Mouse (Mus musculus) kidney, embryonic 15.5 days (tissue): ENCODE results near the gene Gm20696. TPM values are rescaled to one million over a fixed set of nuclear protein-coding genes. Genes with fewer than 3 reads are reported as not detected.

ENCODE experiments used
- ATAC-seq: fragments of 200-750 bp; cut with Nextera tagmentation; replicated peaks from 2 replicates; pipeline ENCODE4 v1.8.0; 2017; ENCODE audit warnings: moderate TSS enrichment; ENCODE audit not compliant: low FRiP score
- H3K27ac ChIP-seq: fragments of 300-500 bp; sonication (generic); 2 replicates; pipeline ENCODE4 v1.5.1; 2015; ENCODE audit warnings: mild to moderate bottlenecking, inconsistent platforms
- H3K27me3 ChIP-seq: fragments of 300-500 bp; sonication (generic); 2 replicates; pipeline ENCODE4 v1.6.1; 2015; ENCODE audit warnings: inconsistent platforms
- H3K36me3 ChIP-seq: fragments of 300-500 bp; sonication (generic); 2 replicates; pipeline ENCODE4 v1.6.1; 2015; ENCODE audit warnings: inconsistent platforms
- H3K4me1 ChIP-seq: fragments of 300-500 bp; sonication (generic); 2 replicates; pipeline ENCODE4 v1.6.1; 2015; ENCODE audit warnings: inconsistent platforms
- H3K4me2 ChIP-seq: fragments of 300-500 bp; sonication (generic); 2 replicates; pipeline ENCODE4 v1.6.1; 2015; ENCODE audit warnings: moderate library complexity, mild to moderate bottlenecking, inconsistent platforms
- H3K4me3 ChIP-seq: fragments of 300-500 bp; sonication (generic); replicated peaks from 2 replicates; pipeline ENCODE4 v1.5.1; 2015; ENCODE audit warnings: mild to moderate bottlenecking, inconsistent platforms
- H3K9ac ChIP-seq: fragments of 300-500 bp; sonication (generic); 2 replicates; pipeline ENCODE4 v1.6.1; 2015; ENCODE audit warnings: mild to moderate bottlenecking, inconsistent platforms
- H3K9me3 ChIP-seq: fragments of 300-500 bp; sonication (generic); replicated peaks from 2 replicates; pipeline ENCODE4 v1.6.1; 2016; ENCODE audit warnings: inconsistent platforms
- WGBS: fragments of 180-500 bp; shearing (Covaris S2); methylation state at CpG from one replicate; pipeline ENCODE4 v1.1.7; 2015; ENCODE audit warnings: mixed read lengths; 5-methylcytosine and 5-hydroxymethylcytosine counted together
- polyA plus RNA-seq: library from polyadenylated mRNA; unstranded; fragments of >200 nt; fragmentation: Nextera tagmentation; extraction: Ambion mirVana; gene quantifications from 2 replicates; pipeline ENCODE4 v1.2.1, GENCODE M21; 2015

The Gm20696 gene
- polyA plus RNA-seq, 1 experiment from 2014 or later: 4.0 TPM

DNA sequence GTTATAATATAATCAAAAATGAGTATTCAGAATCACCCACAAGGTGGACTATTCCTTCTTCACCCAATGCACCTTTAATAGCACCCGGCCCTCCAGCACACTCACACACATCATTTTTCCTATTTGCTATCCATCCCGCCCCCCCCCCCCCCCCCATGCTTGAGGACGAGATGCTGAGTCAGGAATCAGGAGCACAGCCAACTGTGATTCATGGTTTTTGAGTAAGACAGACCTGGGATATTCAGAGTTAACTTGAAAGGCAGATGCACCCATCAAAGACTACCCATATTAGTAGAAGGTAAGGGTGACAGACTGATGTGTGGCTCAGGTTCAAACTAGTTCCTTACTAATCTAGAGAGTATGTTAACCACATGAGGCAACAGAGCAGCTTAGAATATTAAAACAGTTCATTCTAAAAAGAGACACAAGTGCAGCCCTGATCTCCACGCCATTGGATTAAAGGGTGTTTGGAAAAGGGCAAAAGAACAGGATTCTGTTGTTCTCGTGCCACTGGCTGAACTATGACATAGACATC is 417.0 kb downstream of the Gm20696 start:
- no peak overlapping the region for H3K27ac ChIP-seq
- H3K4me2 ChIP-seq: no peak overlapping the region
- no peak overlapping the region for H3K4me3 ChIP-seq
- no peak for ATAC-seq
- no peaks in the 10 kb centered on the region for H3K9me3 ChIP-seq
- 0 out of 2 replicates have a peak, but pooled peaks cover 2% of the 10 kb centered on the region for H3K36me3 ChIP-seq
- WGBS: 85% methylated on average over 5 of the region's 5 CpGs
- no peaks in the 10 kb centered on the region for H3K4me1 ChIP-seq
- H3K9ac ChIP-seq: no peak overlapping the region
- H3K27me3 ChIP-seq: no peaks in the 10 kb centered on the region

DNA sequence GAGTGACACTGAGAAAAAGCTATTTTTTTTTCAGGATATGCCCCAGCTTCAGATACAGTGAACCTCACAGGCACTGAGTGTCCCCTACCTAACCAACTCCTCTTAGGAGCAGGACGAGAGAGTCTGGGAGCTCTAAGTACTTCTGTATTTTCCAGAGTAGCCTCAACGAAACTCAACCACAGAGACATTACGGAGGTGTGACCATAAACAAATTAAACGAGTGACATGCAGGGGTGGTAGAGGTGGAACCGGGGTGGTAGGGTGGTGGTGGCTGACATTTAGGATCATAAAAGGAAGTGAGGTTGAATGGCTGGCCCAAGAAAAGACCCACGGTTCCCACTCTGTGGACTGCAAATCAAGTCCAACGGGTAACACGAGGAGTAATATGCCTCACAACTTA is 418.2 kb downstream of the Gm20696 start:
- Histone ChIP-seq H3K4me2 (no peak overlapping the region), H3K4me3 (no peak overlapping the region), H3K36me3 (0 out of 2 replicates have a peak, but pooled peaks cover 2% of the 10 kb centered on the region), H3K27ac (no peak overlapping the region), H3K4me1 (no peaks in the 10 kb centered on the region), H3K9me3 (no peaks in the 10 kb centered on the region), H3K9ac (no peak overlapping the region), H3K27me3 (no peaks in the 10 kb centered on the region)
- ATAC-seq: no peak
- 56% methylated on average over 8 of the region's 8 CpGs for WGBS

DNA sequence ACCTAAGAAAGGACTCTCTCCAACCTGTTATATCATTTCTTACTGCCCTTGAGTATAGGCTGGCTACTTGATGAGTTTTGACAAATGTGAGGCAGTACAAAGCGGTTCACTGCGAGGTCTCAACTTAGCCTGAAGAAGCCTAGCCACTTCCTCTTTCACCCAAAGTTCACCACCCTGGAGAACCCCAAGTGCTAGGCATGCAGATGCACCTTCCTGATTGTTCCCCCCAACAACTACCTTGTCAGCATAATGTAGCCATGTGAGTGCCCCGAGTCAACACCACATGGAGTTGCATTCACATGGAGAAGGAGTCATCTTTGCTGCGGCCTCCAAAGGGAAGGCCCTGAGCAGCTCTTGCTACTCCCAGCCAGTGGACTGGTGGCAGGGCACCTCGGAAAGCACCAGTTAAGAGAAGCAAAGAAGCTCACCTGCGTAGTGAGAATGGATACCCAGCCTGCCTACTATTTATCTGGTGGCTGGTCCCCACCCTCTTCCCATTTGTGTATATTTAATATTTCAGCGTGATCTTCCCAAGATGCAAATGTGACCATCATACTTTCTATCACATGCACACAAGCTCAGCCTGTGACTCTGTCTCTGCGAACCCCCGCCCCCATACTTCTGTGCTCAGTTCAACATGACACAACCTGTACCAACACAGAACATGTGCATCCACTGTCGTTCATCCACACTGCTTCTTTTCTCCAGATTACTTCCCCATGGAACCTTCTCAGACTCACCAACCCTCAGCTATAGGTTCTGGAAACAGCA is 424.8 kb downstream of the Gm20696 start:
- Histone ChIP-seq H3K36me3 (no peaks in the 10 kb centered on the region), H3K4me2 (no peak overlapping the region), H3K4me1 (no peaks in the 10 kb centered on the region), H3K9ac (no peak overlapping the region), H3K9me3 (no peaks in the 10 kb centered on the region), H3K27me3 (no peaks in the 10 kb centered on the region), H3K27ac (no peak overlapping the region), H3K4me3 (no peak overlapping the region)
- 95% methylated on average over 10 of the region's 10 CpGs for WGBS
- no peak for ATAC-seq

DNA sequence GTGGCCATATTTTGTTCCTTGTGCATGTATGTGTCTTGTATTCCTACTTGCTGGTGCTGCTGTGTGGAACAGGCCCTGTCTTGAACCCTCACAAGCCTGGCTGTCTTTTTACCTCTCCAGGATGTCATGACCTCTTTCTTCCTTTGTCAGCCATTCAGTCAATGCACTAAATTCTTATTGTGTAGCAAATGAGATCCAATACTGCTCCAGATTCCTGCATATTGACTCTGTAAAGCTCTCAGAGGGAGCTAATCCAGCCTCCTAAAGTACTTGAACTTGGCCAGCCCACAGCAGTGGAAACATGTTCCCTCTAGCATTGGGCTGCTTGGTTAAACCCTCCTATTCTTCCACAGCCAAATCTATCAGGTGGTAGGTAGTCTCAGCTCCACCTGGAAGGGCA is 425.8 kb downstream of the Gm20696 start:
- Histone ChIP-seq H3K27me3 (no peaks in the 10 kb centered on the region), H3K4me1 (no peaks in the 10 kb centered on the region), H3K27ac (no peak overlapping the region), H3K4me3 (no peak overlapping the region), H3K9me3 (no peaks in the 10 kb centered on the region), H3K4me2 (no peak overlapping the region), H3K36me3 (no peaks in the 10 kb centered on the region), H3K9ac (no peak overlapping the region)
- ATAC-seq: no peak

DNA sequence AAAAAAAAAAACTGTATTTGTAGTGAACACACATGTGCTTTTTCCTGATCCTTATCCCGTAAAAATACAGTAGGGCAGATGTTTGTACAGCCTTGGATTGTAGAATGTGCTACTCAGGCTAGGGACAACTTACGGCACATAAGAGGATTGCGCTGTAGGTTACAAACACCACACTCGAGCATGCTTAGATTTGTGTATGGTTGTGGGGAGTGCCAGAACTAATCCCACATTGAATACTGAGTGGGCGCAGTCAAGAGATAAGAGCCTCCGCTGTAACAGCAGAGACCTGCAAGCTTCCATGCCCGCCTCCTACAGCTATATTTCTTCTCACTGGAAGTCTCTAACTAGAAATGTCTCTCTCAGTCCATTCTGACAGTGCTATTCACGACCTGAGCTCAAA is 431.0 kb downstream of the Gm20696 start:
- WGBS: 71% methylated on average over 8 of the region's 8 CpGs
- no peak for ATAC-seq

DNA sequence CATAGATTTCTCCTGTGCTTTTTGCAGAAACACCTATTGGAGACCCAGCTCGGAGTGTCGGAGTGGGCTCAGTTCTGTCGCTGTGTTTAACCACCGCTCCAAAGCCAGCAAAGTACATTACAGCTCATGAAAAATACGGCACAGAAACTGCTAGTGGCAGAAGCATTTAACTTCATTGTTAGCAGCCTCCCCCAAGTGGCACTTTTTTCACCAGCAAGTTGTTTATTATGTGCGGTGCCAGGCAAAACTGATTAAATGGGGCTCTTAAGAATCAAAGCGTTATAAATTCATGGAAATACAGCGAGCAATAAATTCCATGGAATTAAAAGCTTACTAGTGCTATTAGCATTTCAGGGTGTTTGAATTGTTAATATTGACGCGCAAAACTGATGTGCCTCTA is 433.2 kb downstream of the Gm20696 start:
- 78% methylated on average over 10 of the region's 10 CpGs for WGBS
- H3K4me1 ChIP-seq: no peaks in the 10 kb centered on the region
- H3K36me3 ChIP-seq: no peaks in the 10 kb centered on the region
- H3K27ac ChIP-seq: no peak overlapping the region
- no peak overlapping the region for H3K9ac ChIP-seq
- no peaks in the 10 kb centered on the region for H3K9me3 ChIP-seq
- no peak for ATAC-seq
- no peak overlapping the region for H3K4me2 ChIP-seq
- H3K4me3 ChIP-seq: no peak overlapping the region
- H3K27me3 ChIP-seq: no peaks in the 10 kb centered on the region

More for the DNA sequence above, 431.0 kb downstream of the Gm20696 start:
- Histone ChIP-seq H3K27me3 (no peaks in the 10 kb centered on the region), H3K4me2 (no peak overlapping the region), H3K27ac (no peak overlapping the region), H3K9ac (no peak overlapping the region), H3K36me3 (no peaks in the 10 kb centered on the region), H3K4me1 (no peaks in the 10 kb centered on the region), H3K9me3 (no peaks in the 10 kb centered on the region), H3K4me3 (no peak overlapping the region)

DNA sequence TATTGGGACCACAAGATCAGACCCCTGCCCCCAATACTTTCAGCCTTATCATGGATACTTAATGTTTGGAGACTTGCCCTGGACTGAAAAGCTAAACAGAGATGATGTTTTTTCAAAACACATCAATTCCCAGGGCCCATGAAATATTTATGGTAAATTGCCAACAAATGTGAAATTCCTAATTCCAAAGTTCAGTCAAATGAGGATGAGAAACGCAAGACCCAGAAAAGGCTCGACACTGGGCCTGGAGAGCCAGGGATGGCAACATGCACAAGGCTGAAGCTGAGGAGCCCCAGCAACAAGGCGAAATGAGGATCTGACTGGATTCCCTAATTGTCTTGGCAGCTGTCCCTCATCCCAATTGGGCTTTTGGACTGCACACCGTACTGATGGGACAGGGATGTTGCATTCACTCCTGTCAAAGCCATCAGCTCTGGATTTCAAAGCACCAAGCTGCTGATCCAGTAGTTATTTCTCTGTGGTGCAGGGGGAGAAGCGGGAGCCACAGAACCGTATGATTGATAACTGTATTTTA is 438.2 kb downstream of the Gm20696 start:
- Histone ChIP-seq H3K9me3 (no peaks in the 10 kb centered on the region), H3K27ac (no peak overlapping the region), H3K4me1 (0 out of 2 replicates have a peak, but pooled peaks cover 5% of the 10 kb centered on the region), H3K4me3 (no peak overlapping the region), H3K9ac (no peak overlapping the region), H3K27me3 (no peaks in the 10 kb centered on the region), H3K4me2 (no peak overlapping the region), H3K36me3 (no peaks in the 10 kb centered on the region)
- ATAC-seq: no peak
- 77% methylated on average over 6 of the region's 6 CpGs for WGBS

DNA sequence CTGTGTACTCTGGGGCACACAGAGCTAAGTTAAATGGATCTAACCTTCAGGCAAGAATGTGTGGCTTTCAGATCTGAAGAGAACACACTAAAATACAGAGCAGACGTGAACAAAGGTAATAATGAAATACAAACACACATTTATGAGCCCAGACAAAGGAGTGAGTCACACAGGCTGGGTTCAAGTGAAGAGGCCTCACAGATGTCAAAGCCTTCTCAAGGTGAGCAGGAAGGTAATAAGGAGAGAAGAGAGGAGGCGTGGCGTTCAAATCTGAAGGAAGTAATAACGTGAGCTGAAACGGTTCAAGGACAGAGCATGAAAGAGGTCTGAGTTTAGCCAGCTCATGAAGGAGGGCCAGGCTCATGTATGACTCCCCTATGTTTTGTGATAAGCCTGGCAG is 445.4 kb downstream of the Gm20696 start:
- Histone ChIP-seq H3K4me3 (no peak overlapping the region), H3K27me3 (no peaks in the 10 kb centered on the region)
- 83% methylated on average over 5 of the region's 5 CpGs for WGBS

DNA sequence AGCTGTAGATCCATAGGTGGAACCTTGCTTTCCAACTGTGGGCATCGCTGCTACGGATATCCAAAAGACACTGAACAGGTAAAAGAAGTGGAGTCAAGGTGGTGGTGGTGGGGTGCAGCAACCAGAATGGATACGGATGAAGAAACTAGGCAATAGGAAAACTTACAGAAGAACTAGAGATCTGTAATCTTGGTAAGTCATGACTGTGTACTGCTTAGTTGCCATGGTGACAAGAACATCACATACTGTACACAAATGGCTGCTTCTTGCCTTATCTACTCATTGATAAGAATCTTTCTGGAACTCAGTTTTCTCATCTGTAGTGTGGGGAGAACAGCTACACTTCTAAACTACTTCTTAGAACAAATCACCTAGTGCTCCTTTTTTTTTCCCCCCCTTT is 446.1 kb downstream of the Gm20696 start:
- Histone ChIP-seq H3K27ac (no peak overlapping the region), H3K9me3 (no peaks in the 10 kb centered on the region), H3K4me3 (no peak overlapping the region), H3K4me1 (0 out of 2 replicates have a peak, but pooled peaks cover 7% of the 10 kb centered on the region), H3K27me3 (no peaks in the 10 kb centered on the region), H3K4me2 (no peak overlapping the region), H3K9ac (no peak overlapping the region), H3K36me3 (no peaks in the 10 kb centered on the region)
- ATAC-seq: no peak
- 93% methylated on average over 3 of the region's 3 CpGs for WGBS

More for the DNA sequence above, 445.4 kb downstream of the Gm20696 start:
- ATAC-seq: no peak
- Histone ChIP-seq H3K4me1 (0 out of 2 replicates have a peak, but pooled peaks cover 7% of the 10 kb centered on the region), H3K9me3 (no peaks in the 10 kb centered on the region), H3K9ac (no peak overlapping the region), H3K4me2 (no peak overlapping the region), H3K27ac (no peak overlapping the region), H3K36me3 (no peaks in the 10 kb centered on the region)

DNA sequence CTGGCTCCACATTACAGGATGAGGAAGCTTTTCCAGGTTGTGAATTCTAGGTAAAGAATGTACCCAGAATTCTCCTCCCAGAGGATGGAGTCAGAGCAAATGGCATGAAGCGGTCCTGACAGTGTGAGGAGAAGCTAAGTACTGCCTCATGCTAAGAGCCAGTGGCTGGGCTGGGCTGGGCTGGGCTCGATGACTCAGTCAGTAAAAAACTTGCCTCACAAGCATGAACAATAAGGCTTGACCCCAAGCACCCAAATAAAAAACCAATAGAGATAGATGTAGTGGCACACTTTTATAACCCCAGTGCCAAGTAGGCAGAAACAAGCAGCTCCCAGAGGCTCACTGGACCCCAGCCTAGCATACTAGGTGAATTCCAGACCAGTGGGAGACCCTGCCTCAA is 448.8 kb downstream of the Gm20696 start:
- Histone ChIP-seq H3K4me3 (no peak overlapping the region), H3K9me3 (no peaks in the 10 kb centered on the region), H3K9ac (no peak overlapping the region), H3K27me3 (no peaks in the 10 kb centered on the region), H3K36me3 (no peaks in the 10 kb centered on the region), H3K4me2 (no peak overlapping the region), H3K4me1 (0 out of 2 replicates have a peak, but pooled peaks cover 2% of the 10 kb centered on the region), H3K27ac (no peak overlapping the region)
- 59% methylated on average over 2 of the region's 2 CpGs for WGBS
- ATAC-seq: no peak

DNA sequence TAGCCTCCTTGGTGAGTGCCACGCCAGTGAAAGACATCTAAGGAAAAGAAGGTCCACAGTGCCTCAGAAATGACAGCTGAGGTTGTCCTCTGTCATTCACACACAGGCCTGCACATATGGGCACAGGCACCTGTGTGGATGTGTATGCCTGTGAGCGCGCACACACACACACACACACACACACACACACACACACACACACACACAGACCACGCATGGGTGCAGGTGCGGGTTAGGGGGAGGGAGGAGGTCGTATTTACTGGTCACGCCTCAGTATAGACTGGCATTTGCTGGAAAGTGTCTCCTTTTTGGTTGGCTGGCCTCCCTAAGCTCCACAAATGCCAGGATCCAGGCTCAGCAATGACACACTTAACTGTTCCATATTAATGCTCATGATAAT is 449.4 kb downstream of the Gm20696 start:
- H3K4me1 ChIP-seq: 0 out of 2 replicates have a peak, but pooled peaks cover 2% of the 10 kb centered on the region
- WGBS: 74% methylated on average over 7 of the region's 7 CpGs
- no peak overlapping the region for H3K4me2 ChIP-seq
- no peaks in the 10 kb centered on the region for H3K36me3 ChIP-seq
- H3K4me3 ChIP-seq: no peak overlapping the region
- no peaks in the 10 kb centered on the region for H3K9me3 ChIP-seq
- H3K9ac ChIP-seq: no peak overlapping the region
- peak; percentile 18; the same call in 1 of the 2 replicates for ATAC-seq
- H3K27ac ChIP-seq: no peak overlapping the region
- H3K27me3 ChIP-seq: no peaks in the 10 kb centered on the region

DNA sequence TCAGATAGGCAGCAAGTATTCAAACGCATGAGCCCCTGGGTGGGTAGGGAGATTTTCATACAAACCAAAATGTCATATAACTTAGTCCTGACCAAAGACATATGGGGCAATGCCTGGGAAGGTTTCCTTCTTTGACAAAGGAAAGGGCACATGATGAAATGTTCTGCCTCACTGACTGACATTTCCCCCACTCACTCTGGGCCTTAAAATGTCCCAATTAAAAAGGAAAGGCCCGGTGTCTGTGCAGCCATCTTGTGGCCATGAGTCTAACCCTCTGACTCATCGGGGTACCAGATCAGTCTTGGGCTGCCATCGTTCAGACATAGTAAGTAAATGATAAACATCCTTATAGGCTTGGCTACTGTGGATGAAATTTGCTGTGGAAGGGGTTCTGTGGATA is 454.1 kb downstream of the Gm20696 start:
- H3K4me1 ChIP-seq: 0 out of 2 replicates have a peak, but pooled peaks cover 4% of the 10 kb centered on the region
- H3K4me3 ChIP-seq: no peak overlapping the region
- H3K27ac ChIP-seq: no peak overlapping the region
- ATAC-seq: no peak
- H3K4me2 ChIP-seq: no peak overlapping the region
- H3K9ac ChIP-seq: no peak overlapping the region
- 87% methylated on average over 4 of the region's 4 CpGs for WGBS
- H3K36me3 ChIP-seq: no peaks in the 10 kb centered on the region
- no peaks in the 10 kb centered on the region for H3K9me3 ChIP-seq
- H3K27me3 ChIP-seq: no peaks in the 10 kb centered on the region
